Comparison of ENCODE assay signal across 8 mouse cellular contexts in the genomic region with DNA sequence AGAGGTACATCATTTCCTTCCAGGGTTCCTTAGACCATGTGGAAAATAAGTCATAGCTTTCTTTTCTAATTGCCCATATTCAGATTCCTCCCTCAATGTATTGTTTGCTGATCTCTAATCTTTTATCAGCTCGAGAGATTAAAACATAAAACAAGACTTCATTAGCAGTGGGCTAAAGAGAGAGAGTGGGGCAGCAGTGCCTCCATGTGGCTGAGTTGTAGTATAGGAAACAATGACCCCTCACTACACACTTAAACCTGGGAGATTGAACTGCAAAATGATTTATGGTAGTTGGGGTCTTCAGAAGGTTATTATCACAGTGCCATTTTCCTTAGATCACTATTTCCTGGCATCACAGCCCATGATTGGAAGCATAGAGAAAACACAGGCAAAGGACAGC. TPM values are rescaled to one million over a fixed set of nuclear protein-coding genes. Genes with fewer than 3 reads are reported as not detected.
DNase-seq lines count a peak whose midpoint lies in the region; ATAC-seq and TF ChIP-seq lines count a peak whose summit lies in the region.
"Had no signal": no experiment of that assay in that cellular context is flagged by ENCODE, and none has a peak within 500 bp of the region (broad histone marks: within the 10 kb centered on the region; RNA-seq: fewer than 3 reads in every experiment).

No protein-coding gene starts in this region.

- H3K4me3 ChIP-seq in kidney, postnatal 0 days (replicated peaks; ENCODE audit: low read depth, low read length) = no peak overlapping the region
- H3K4me3 ChIP-seq in kidney, embryonic 15.5 days (replicated peaks) = no peak overlapping the region
- no peak overlapping the region for H3K4me3 ChIP-seq in midbrain, embryonic 13.5 days (replicated peaks)

- H3K4me1 ChIP-seq in kidney, postnatal 0 days (replicated peaks; ENCODE audit: insufficient read depth, low read length) = no peaks in the 10 kb centered on the region
- no peaks in the 10 kb centered on the region for H3K4me1 ChIP-seq in kidney, embryonic 15.5 days
- no peaks in the 10 kb centered on the region for H3K4me1 ChIP-seq in midbrain, embryonic 13.5 days (replicated peaks)

- H3K27ac ChIP-seq in kidney, postnatal 0 days = no peak overlapping the region
- no peak overlapping the region for H3K27ac ChIP-seq in kidney, embryonic 15.5 days
- no peak overlapping the region for H3K27ac ChIP-seq in midbrain, embryonic 13.5 days

- POLR2A ChIA-PET in Patski (lab: Charles Lee) = no interaction called here

- TF ChIP-seq CTCF in kidney, postnatal 0 days (IDR thresholded peaks at IDR 0.05; ENCODE audit: low read depth) = peak; percentile 82
- TF ChIP-seq CTCF in Patski (IDR thresholded peaks at IDR 0.05) = peak; percentile 64

- H3K4me2 ChIP-seq in kidney, postnatal 0 days (ENCODE audit: low read length) = no peak overlapping the region
- no peak overlapping the region for H3K4me2 ChIP-seq in kidney, embryonic 15.5 days
- H3K4me2 ChIP-seq in midbrain, embryonic 13.5 days (replicated peaks) = no peak overlapping the region

- no peak overlapping the region for H3K9ac ChIP-seq in kidney, postnatal 0 days (ENCODE audit: low read depth, low read length)
- no peak overlapping the region for H3K9ac ChIP-seq in kidney, embryonic 15.5 days
- no peak overlapping the region for H3K9ac ChIP-seq in midbrain, embryonic 13.5 days (replicated peaks)

- peak; percentile 55 for DNase-seq in kidney, postnatal 0 days (ENCODE audit: low spot score)
- DNase-seq in Patski (ENCODE audit: low read depth, low spot score) = no peak
- peak; percentile 7 to 30 for DNase-seq in layer of hippocampus, adult 18-20 months (ENCODE audit: low spot score in 2 of 2)
- peak; percentile 40 for DNase-seq in right cerebral cortex, postnatal 4 days

- in situ Hi-C loops in Patski (cut with MboI; ENCODE audit: low pct_unique_long_range_greater_than_20kb) = loop anchor here (5.0 to 10.0 kb wide), 2 partner anchors 32 to 295 kb away; a partner anchor contains a TSS

- CTCF ChIA-PET in Patski (lab: Charles Lee) = no interaction called here

- H3K9me3 ChIP-seq in kidney, postnatal 0 days (replicated peaks; ENCODE audit: low read length) = no peaks in the 10 kb centered on the region; the same call in 1 of the 2 replicates
- no peaks in the 10 kb centered on the region for H3K9me3 ChIP-seq in kidney, embryonic 15.5 days (replicated peaks)
- H3K9me3 ChIP-seq in midbrain, embryonic 13.5 days = no peaks in the 10 kb centered on the region

- 18% methylated on average over 1 of the region's 1 CpGs for WGBS in kidney, postnatal 0 days
- WGBS in kidney, embryonic 15.5 days = 24% methylated on average over 1 of the region's 1 CpGs
- 28% methylated on average over 1 of the region's 1 CpGs for WGBS in midbrain, embryonic 13.5 days

- no peaks in the 10 kb centered on the region for H3K27me3 ChIP-seq in kidney, postnatal 0 days (ENCODE audit: insufficient read depth, low read length)
- H3K27me3 ChIP-seq in kidney, embryonic 15.5 days = no peaks in the 10 kb centered on the region
- no peaks in the 10 kb centered on the region for H3K27me3 ChIP-seq in Patski
- no peaks in the 10 kb centered on the region for H3K27me3 ChIP-seq in midbrain, embryonic 13.5 days

- H3K36me3 ChIP-seq in kidney, postnatal 0 days (ENCODE audit: insufficient read depth, low read length) = no peaks in the 10 kb centered on the region
- H3K36me3 ChIP-seq in kidney, embryonic 15.5 days = no peaks in the 10 kb centered on the region
- H3K36me3 ChIP-seq in midbrain, embryonic 13.5 days = no peaks in the 10 kb centered on the region

- ATAC-seq in kidney, postnatal 0 days (replicated peaks; ENCODE audit: low FRiP score, low read depth) = no peak
- no peak for ATAC-seq in kidney, embryonic 15.5 days (replicated peaks; ENCODE audit: low FRiP score)
- ATAC-seq in CD4-positive, CD25-positive, alpha-beta regulatory T cell, adult 4 months = peak; percentile 72
- ATAC-seq in Patski = no peak
- no peak for ATAC-seq in midbrain, embryonic 13.5 days

RNA-seq across cellular contexts. Expression of a gene that starts 15.1 kb away (rescaled TPM):
- polyA plus RNA-seq in kidney, postnatal 0 days (2015; fragmentation: Nextera tagmentation; extraction: Ambion mirVana) = 0.71 and 1.0 TPM in 2 replicates
- polyA plus RNA-seq in kidney, embryonic 15.5 days (2015; fragmentation: Nextera tagmentation; extraction: Ambion mirVana) = 1.0 and 1.1 TPM in 2 replicates
- polyA plus RNA-seq in CD4-positive, CD25-positive, alpha-beta regulatory T cell, adult 4 months (2017; shearing (Covaris generic)) = 1 to 10 TPM in 1 of 2 experiments, under 1 TPM in 1; 0.83 to 1.8 TPM
- polyA plus RNA-seq in Patski (2021) = not detected
- total RNA-seq in layer of hippocampus, adult 18-20 months (2021) = not detected
- not detected in 2 replicates for polyA plus RNA-seq in midbrain, embryonic 13.5 days (2015; fragmentation: Nextera tagmentation; extraction: Ambion mirVana)
- polyA plus RNA-seq: neural tube, embryonic 11.5 days had no signal
